Mouse (Mus musculus) CD4-positive, CD25-positive, alpha-beta regulatory T cell, adult 4 months (primary cell): ENCODE results near the gene Zzz3. TPM values are rescaled to one million over a fixed set of nuclear protein-coding genes. Genes with fewer than 3 reads are reported as not detected.

Source experiments
- ATAC-seq: one replicate; pipeline ENCODE4 v1.8.0; 2017
- polyA plus RNA-seq, 2 experiments: library from polyadenylated mRNA; unstranded; fragments of 100-300 nt; shearing (Covaris generic); gene quantifications; one replicate each; pipeline ENCODE4 v1.2.1; 2017

Gene Zzz3
- polyA plus RNA-seq: 10 to 100 TPM; 33.7 to 34.7 TPM

DNA sequence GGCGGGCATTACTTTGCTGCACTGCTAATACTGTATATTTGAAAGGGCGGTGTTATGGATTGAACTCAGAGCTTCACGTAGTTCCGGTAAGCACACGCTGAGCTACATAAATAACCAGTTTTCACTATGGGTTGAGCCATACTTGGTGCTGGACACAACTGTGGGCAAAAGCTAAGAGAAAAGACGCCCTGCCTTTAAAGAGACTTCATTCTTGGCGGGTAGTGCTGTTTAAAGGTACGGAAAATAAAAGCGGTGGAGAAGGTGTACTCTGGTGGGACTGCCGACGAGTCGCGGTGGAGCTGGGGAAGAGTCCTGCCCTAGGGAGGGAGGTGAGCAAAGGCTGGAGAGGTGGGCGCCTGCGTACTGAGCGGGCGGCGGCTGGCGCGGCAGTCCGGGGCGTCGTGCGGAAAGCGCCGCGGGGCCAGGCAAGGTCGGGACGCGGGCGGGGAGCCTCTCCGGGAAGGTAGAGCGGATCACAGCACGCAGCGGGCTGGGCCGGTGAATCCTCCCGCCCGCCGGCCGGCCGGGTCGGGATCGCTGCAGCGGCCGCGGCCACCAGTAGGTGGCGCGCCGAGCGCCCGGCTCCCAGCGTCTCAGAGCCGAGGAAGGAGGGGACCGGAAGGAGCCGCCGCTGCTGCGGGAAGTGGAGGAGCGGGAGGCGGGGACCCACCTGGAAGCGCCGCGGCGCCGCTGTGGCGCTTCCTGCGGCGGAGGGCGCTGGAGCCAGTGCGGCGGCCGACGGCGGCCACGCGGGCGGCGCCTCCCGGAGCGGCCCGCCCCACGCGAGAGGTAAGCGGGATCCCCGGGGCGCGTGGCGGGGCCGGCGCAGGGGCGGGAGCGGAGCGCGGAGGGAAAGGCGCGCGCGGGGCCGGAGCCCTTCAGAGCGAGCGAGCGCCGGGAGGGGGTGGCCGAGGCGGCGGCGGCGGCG is at the start of gene Zzz3:
TSS of gene Zzz3 (plus strand) at position 124 of the 928 bp plus-strand sequence.
- ATAC-seq: peak; percentile 79

GRCm38 (mm10) chr3:152345732-152346632 is 49.3 kb upstream of the Zzz3 start, which contains the start of gene Usp33:
TSS of gene Usp33 (plus strand) at chr3:152346478.
- peak; percentile 96 for ATAC-seq

- peak; percentile 30 for ATAC-seq
Observed at GRCm38 (mm10) chr3:152346633-152347141, 48.6 kb upstream of the Zzz3 start.

- ATAC-seq: no peak
Observed at GRCm38 (mm10) chr3:152347227-152347626, 48.0 kb upstream of the Zzz3 start.

DNA sequence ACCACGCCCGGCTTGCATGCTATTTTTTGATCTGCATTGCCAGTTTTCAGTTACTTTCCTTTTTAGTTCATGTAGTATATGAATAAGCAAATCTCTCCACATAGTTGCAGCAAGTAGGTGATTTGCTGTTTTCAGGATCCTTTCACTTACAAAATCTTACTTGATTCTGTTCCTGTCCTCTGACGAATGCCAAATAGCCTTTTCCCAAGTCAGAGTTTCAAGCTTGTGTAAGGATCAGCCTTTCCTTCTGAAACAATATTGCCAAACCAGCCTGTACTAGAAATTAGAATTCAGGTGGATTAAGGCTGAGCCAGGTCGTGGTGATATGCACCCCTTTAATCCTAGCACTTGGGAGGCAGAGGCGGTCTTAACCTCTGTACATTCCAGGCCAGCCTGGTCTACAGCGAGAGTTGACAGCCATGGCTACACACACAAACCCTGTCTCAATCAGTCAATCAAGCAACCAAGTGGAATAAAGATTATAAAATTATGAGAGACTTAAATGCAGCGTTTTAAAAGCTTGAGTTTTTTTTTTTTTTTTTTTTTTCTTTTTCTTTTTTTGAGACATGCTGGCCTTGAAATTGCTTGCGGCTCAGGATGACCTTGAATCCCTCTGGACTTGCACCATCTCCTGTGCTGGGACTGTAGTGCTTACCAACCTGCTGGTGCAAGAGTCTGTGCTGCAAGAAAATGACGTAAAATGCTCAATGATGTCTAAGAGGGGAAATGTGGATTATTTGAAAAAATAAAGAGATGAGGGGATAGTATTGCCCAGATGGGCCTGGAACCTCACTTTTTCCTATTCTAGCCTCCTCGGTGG is 47.1 kb upstream of the Zzz3 start:
- ATAC-seq: no peak

DNA sequence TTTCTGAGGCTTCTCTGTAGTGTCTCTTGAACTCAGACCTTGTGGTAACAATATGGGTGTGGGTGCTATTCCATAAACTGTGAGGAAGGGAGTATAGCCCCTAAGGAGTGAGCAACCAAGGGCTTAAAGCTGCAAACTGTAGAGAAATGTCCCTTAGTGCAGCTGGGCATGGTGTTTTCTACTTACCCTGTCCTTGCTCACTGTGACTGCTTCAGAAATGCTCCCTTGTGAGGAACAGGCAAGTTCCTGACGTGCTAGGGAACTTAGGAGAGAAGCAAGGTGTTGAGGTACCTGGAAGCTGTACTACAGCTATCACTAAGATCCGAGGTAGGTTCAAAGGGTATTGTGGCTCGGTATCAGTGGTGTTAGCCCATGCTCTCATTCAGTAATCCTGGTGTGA is 44.8 kb upstream of the Zzz3 start:
- no peak for ATAC-seq

DNA sequence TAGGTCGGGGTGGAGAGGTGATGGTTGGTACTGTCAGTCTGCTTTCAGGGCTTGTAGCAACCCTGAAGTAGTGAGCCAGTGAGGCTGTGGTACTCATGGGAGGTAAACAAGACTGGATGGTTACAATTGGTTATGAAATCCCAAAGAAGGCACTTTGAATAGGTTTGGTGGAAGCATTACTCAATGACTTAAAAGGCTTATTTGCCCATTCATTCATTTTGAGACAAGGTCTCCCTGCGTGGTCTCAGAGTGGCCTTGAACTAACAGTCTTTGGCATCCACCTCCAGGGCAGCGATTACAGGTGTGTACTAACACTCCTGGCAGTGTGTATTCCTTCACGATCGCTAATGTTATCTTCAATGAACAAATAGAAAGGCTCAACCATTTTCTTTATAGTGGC is 44.3 kb upstream of the Zzz3 start:
- ATAC-seq: no peak

GRCm38 (mm10) chr3:152352289-152352688 is 43.0 kb upstream of the Zzz3 start:
- ATAC-seq: no peak

GRCm38 (mm10) chr3:152353434-152354177 is 41.7 kb upstream of the Zzz3 start:
- ATAC-seq: no peak

- ATAC-seq: peak; percentile 75
Observed at GRCm38 (mm10) chr3:152355361-152355760, 39.9 kb upstream of the Zzz3 start.

DNA sequence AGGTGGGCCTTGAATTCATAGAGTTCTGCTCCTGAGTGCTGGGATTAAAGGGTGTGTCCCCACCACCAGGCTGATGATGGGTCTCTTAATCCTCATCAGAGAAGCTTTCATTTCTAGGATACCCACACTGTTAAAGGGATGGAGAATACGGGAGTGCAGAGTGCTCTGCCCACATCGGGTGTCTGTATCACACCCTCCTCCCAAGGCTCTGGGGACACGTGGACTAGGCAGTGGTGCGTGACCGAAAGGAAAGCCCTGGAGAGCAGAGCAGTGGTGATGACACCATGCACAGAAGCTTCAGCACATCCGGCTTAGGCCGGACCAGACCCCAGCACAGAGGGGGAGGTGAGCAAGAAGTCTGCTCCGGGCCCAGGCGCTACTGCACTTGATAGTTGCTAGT is 38.5 kb upstream of the Zzz3 start:
- no peak for ATAC-seq

DNA sequence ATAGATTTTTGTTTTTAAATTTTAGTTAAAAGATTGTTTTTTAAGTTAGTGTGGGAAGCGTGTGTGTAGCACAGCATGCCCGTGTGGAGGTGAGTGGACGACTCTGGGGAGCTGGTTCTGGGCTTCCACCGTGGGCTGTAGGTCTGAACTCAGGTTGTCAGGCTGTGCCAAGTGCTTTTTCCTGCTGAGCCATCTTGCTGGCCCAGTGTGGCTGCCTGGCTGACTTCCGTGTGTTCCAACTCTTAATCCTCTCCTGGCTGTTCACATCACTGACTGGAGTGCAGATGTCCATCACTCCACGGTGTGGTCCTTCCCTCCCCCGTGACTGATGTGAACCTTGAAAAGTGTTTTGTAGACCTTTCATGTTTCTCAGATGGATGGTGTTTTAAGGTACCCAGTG is 36.1 kb upstream of the Zzz3 start:
- no peak for ATAC-seq

- ATAC-seq: no peak
Observed at GRCm38 (mm10) chr3:152364181-152364580, 31.1 kb upstream of the Zzz3 start.

GRCm38 (mm10) chr3:152376063-152376462 is 19.2 kb upstream of the Zzz3 start:
- ATAC-seq: no peak

GRCm38 (mm10) chr3:152384106-152384505 is 11.2 kb upstream of the Zzz3 start:
- ATAC-seq: no peak

GRCm38 (mm10) chr3:152396278-152396987 is 1.2 kb downstream of the Zzz3 start:
- peak; percentile 82 for ATAC-seq

DNA sequence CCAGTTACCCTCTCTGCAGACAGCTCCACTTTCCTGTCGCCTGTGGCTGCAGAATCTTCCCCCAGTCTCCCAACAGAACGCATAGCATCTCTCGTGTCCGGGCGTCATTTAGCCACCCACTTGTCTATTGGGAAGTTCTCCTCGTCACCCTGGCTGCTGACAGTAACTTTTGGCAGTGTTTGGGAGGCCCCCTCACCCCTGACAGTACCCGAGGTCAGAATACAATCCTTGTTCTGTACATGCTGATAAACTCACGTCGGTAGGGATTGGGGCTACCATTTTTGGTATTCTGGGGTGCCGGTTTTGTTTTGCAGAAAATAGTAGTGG is 1.7 kb downstream of the Zzz3 start:
- ATAC-seq: peak; percentile 3

GRCm38 (mm10) chr3:152397335-152397940 is 2.2 kb downstream of the Zzz3 start:
- no peak for ATAC-seq

DNA sequence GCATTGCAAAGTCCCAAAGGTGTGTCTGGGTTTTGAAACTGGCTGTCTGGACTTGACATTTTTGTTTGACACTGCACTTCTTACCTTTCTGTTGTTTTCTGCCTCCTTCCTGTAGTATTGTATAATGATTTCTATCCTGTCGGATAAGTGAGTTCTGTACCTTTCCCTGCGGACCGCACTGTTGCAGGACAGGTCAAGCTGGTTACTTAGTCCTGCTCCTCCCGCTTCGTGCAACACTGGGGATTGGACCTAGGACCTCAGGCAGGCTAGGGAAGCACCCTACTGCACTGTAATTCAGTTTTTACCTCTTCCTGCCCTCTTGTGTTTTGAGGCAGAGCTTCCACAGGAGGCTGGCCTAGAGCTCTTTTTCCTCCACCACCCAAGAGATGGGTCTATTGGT is 5.2 kb downstream of the Zzz3 start:
- no peak for ATAC-seq

DNA sequence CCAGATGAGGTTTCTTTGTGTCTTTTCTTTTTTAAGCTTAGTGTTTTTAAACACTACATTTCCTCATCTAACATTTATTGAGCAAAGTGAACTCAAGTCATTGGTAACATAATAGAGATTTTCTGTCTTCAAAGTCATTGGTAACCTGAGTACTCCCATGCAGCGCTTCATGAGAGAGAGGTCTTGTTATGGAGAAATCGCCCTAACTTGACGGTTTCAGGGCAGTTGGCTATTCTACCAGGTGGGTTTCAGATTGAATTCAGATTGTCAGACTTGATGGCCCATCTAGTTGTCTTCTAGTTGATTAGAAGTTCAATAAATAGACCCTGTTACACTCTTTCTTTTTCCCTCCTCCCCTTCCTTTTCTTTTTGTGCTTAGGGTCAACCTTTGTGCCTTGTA is 5.6 kb downstream of the Zzz3 start:
- no peak for ATAC-seq
